Mouse (Mus musculus): ENCODE results near the gene Cdc5l.

DNA sequence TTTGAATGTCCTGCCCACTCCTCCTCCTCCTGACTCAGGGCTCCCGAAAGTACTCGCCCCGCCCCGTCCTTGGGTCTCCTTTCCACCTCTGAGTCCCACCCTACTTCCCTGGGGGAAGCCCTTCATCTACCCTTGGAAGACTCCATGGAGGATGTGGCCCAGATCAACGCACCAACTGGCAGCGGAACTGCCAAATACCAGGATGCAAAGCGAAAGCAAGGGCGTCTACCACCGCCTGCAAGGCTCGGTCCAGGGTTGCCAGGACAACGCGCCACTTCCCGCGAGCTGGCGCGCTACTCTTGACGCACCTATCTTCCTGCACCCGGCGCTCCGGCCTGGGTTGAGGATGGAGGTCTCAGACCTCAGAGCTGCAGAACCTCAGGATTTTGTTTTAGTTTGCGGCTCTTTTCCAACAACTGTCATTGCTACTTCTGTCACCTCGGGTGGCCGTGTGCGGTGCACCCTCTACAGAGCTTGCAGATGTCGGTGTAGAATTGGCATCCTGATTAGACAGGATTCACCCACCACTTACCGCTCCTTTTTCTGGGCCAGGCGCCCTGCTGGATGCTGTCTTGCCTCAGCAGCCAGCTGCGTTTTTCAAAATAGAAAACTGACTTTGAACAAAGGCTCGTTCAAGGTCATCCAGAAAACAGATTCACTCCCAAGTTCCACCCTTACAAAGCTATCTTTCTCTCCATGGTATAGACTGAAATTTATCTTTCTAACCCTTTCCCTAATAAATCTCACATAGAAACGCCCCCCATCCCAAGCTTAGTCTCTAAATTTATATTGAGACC is 41.3 kb upstream of the Cdc5l start, which contains the start of gene Spats1:
- TF ChIP-seq CTCF (IDR thresholded peaks at IDR 0.05; ENCODE audit: low read depth, low read length) = no peak
- no peak for TF ChIP-seq POLR2A (IDR thresholded peaks at IDR 0.05; ENCODE audit: borderline replicate concordance, low read depth, low read length)
